Mouse (Mus musculus) regulatory T cell (primary cell): ENCODE results near the gene Praf2.
"Not testable (repeated sequence)": the region's sequence is repeated elsewhere in the genome, so short reads cannot be mapped to it uniquely, and the experiment has no call there.

Experiments
- in situ Hi-C: fragments of 300-600 bp; cut with MboI, MseI; formaldehyde crosslinking; loops from one replicate; pipeline ENCODE4 v1.15.1; 2025; ENCODE audit warnings: high pct_unique_total_duplicates

Praf2 gene

GRCm38 (mm10) chrX:7739336-7740081, 11.3 kb downstream of the Praf2 start:
- in situ Hi-C loops = no loop called here

GRCm38 (mm10) chrX:7740082-7740819, 12.0 kb downstream of the Praf2 start:
- in situ Hi-C loops = no loop called here

DNA sequence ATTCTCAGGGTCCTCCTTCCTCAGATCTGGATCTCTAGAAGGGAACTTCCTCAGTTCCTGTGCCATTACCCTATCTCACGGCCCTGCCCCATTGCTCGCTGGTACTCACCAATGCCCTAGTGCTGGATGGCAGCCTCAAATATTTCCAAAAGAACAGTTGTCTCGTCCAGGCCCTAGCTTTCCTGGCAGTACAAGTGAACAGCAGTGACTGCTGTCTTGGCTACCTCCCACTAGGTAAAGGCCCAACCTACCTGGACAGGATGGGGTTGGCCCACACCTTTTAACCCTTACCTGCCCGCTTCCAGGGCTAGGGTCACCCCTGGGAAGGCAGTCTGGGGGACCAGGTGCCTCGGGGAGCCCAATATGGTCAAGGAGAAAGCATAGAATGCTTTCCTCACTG, 12.9 kb downstream of the Praf2 start:
- in situ Hi-C loops = no loop called here

GRCm38 (mm10) chrX:7743470-7743869, 15.2 kb downstream of the Praf2 start:
- in situ Hi-C loops = no loop called here

GRCm38 (mm10) chrX:7744940-7745339, 16.7 kb downstream of the Praf2 start:
- in situ Hi-C loops = loop anchor here (5.0 kb wide), 1 partner anchor 82 kb away; no protein-coding TSS in a partner anchor

DNA sequence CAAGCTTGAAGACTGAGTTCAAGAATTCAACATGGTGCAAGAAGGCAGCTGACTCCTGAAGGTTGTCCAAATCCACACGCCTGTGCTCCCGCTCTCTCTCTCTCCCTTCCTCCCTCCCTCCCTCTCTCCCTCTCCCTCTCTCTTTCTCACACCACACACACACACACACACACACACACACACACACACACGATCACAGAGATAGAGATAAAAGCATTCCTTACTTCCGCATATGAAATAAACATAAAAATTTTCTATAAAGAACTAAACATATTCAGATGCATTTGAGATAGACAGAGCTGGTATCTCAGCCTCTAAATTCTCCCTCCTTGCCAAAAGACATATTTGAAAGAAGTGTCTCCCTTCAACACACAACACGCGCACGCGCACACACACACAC, 17.2 kb downstream of the Praf2 start:
- in situ Hi-C loops = loop anchor here (5.0 kb wide), 1 partner anchor 82 kb away; no protein-coding TSS in a partner anchor

DNA sequence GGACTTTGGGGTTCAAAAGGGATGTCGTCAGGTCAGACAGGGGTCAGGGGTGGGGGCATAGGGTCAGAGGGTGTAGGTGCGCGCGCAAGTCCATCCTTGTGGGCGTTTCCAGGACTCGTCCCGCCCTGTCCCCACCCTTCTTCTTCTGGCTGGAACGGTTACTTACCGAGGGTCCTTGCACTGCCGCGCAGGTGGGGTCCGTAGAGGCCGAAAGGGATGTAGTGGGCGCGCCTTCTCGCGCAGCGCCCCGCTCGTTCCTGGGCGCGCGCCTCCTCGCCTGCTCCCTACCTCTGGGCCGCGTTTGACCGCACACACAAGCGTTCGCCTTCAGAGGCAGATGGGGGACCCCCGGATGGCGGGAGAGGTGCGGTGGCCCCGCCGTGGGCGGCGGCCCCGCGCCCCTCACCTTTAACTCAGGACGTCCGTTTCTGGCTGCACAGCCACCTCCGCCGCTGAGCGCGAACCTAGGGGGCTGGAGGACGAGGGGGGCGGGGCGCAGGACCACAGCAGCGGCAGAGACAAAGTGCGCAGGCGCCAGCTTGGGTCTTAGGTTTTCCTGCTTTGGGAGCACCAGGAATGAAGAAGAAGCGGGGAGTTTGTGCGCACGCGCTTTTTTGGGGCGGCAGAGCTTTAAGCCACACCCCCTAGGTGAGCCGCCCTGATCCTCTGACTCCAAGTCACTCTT, 22.3 kb downstream of the Praf2 start, which contains the start of gene Ccdc120:
Ccdc120 (minus strand) TSS at position 474 of the 685 bp plus-strand sequence.
- in situ Hi-C loops = no loop called here

DNA sequence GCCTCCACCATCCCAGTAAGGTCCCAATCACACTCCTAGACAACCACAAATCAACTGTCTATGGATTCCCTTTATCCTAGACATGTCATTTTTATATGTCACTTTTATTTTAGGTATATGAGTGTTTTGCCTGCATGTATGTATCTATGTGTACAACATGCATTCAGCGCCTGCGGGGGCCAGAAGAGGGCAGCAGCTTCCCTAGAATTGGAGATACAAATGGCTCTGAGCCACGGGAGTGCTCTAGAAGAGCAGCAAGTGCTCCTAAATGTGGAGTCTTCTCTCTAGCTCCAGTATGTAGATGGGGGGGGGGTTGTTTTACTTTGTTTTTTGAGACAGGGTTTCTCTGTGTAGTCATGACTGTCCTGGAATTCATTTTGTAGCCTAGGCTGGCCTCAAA, 25.4 kb downstream of the Praf2 start:
- in situ Hi-C loops = not testable (repeated sequence)

DNA sequence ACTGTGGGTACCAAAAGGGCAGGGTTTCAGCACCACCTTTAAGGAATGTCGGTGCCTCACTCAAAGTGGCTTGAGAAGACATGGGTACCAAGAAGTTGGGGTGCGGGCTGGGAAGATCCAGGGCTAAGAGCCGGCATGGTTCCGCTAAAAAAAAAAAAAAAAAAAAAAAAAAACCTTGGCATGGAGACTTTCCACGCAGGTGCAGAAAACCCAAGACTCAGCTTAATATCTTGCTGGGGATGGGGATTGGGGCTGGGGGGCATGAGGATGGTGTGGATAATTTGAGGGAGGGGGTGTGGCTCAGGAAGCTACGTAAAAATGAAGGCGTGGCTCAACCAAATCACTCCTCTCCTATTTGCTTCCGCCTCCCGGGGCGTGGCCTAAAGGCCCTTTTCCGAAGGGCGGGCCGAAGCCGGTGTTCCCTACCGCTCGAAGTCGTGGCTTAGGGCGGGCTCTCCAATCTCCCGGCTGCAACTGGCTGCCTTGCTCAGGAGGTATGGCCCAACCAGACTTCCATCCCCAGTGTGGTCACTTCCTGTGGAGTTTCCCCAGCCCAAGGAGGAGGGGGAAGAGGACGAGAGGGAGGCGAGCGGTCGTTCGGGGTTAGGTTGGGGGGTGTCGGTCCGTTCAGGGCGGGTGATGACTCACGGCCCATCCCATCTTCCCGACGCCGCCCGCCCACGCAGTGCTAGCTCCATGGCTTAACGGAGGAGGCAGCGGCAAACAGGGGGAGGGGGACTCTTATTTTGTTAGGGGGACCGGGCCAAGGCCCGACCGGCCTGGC, 34.1 kb downstream of the Praf2 start, which contains the start of gene Tfe3:
Tfe3 (plus strand) TSS at position 424 of the 784 bp plus-strand sequence.
- in situ Hi-C loops = no loop called here

- in situ Hi-C loops = no loop called here
Measured at GRCm38 (mm10) chrX:7762921-7763197, 34.6 kb downstream of the Praf2 start.

- in situ Hi-C loops = no loop called here
Measured at GRCm38 (mm10) chrX:7763631-7764393, 35.6 kb downstream of the Praf2 start.

DNA sequence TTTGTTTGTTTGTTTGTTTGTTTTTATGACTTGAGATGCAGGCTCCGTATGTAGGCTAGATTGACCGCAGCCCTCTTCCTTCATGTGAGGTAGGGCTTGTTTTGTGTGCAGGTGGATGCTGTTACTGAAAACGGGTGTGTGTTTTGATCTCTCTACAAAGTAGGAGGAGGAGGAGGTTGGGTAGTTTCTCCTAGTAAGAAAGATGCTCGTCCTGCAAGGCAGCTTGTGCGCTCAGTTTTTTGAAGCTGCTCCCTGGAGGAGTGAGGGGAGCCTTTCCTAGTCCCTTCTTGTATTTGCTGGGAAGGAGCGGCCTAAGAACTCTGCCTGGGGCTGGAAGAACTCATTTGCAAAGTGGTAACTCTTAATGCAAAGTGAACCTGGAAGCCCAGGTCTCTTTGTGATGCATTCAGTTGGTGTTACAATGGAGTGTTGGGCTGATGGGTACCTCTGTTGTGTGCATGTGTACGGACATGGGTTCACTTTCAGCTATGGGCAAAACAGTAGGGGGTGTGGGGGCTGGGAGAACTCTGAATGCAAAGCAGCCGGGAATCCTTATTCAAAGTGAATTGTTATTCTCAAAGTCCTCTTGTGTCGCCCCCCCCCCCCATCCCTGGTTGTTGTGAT, 36.5 kb downstream of the Praf2 start:
- in situ Hi-C loops = no loop called here

- in situ Hi-C loops = no loop called here
Measured at GRCm38 (mm10) chrX:7765281-7765670, 37.0 kb downstream of the Praf2 start.

GRCm38 (mm10) chrX:7765764-7766163, 37.5 kb downstream of the Praf2 start:
- in situ Hi-C loops = no loop called here

- in situ Hi-C loops = loop anchor here (10.0 kb wide), 1 partner anchor 335 kb away; no protein-coding TSS in a partner anchor
Measured at GRCm38 (mm10) chrX:7769302-7770017, 41.2 kb downstream of the Praf2 start.

- in situ Hi-C loops = loop anchor here (10.0 kb wide), 1 partner anchor 338 kb away; no protein-coding TSS in a partner anchor
Measured at GRCm38 (mm10) chrX:7772766-7773165, 44.5 kb downstream of the Praf2 start.

DNA sequence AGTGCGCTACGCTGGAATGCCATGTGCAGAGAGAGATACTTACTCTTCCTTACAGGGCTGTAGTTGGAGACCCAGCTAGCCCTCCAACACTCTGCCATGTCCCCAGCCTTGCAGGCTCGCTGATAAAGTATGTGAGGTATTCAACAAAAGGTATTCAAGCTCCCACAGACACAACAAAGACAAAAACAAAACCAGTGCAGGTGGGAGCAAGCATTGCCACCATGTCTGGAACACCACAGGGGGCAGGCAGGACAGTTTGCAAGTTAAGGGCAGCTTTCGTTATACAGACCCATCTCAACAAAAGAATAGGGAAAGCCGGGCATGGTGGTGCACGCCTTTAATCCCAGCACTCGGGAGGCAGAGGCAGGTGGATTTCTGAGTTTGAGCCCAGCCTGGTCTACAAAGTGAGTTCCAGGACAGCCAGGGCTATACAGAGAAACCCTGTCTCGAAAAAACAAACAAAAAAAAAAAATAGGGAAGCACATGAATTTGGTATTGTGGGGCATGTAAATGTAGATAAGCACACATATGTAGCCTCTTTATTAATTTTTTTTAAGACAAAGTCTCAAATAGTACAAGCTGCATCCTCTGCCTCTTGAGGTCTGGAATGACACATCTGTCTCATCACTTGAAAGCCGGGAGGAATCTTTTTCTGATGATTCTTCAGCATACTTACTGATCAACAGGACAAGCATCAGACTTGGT, 47.4 kb downstream of the Praf2 start:
- in situ Hi-C loops = loop anchor here (10.0 kb wide), 1 partner anchor 341 kb away; no protein-coding TSS in a partner anchor

- in situ Hi-C loops = loop anchor here (10.0 kb wide), 1 partner anchor 342 kb away; no protein-coding TSS in a partner anchor
Measured at GRCm38 (mm10) chrX:7776329-7777082, 48.3 kb downstream of the Praf2 start.
